Mouse (Mus musculus) cerebellum, adult (tissue): ENCODE results near the gene Coro1b.
A peak's percentile ranks its signal among the peaks of the same experiment; 100 is the strongest.
"Not testable (repeated sequence)": the region's sequence is repeated elsewhere in the genome, so short reads cannot be mapped to it uniquely, and the experiment has no call there.

Experiments used
- ATAC-seq: cut with Nextera tagmentation; 2 replicates; pipeline ENCODE4 v1.9.2; 2017; ENCODE audit warnings: mild to moderate bottlenecking, moderate library complexity, mixed read lengths; ENCODE audit not compliant: insufficient number of reproducible peaks, low FRiP score, low TSS enrichment

Coro1b gene

DNA sequence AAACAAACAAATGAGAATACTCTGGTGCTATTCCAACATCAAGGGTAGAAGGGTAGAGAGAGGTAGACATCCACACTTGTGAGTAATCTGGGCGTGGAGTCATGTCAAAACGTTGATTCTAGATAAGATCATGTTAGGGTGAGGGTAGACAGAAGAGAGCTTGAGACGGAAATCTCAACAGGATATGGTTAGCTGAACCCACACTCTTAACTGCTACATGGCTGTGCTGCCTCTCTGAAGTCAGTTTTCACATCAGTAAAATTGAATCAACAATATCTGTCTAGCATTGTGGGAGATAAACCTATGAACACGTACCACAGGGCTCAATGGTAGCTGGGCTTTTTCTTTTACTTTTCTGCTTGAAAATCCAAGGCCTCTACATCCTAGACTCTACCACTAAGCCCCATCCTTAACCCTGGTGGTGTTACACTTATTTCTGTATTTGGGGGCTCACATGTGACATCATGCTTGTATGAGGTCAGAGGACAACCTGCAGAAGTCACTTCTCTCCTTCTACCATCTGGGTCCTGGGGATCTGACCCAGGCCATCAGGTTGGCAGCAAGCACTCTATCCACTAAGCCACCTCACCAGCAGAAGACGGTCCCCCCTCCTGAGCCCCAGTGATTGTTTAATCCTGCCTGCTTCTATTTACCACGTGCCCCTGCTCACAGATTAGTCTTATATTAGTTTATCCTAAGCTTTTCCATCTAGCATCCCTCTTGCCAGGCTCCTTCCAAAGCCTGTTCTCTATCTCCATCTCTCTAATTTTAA lies 28.5 kb upstream of the Coro1b start:
- no peak for ATAC-seq

- ATAC-seq, result no peak
These were observed 27.9 kb upstream of the Coro1b start for GRCm38 (mm10) chr19:4120496-4120895.

GRCm38 (mm10) chr19:4121097-4121805 lies 27.2 kb upstream of the Coro1b start:
- peak; percentile 71 for ATAC-seq

DNA sequence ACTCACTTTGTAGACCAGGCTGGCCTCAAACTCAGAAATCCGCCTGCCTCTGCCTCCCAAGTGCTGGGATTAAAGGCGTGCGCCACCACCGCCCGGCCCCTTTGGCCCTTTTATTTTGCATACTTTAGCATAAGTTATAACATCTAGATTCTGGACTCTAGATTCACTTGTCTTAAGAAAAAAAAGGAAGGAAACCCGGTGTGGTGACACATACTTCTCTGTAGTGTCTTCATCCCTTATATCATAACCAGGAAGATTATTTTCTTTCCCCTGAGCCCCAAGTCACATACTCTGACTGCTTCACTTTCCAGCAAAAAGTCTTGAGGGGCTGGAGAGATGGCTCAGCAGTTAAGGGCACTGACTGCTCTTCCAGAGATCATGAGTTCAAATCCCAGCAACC lies 26.5 kb upstream of the Coro1b start:
- not testable (repeated sequence) for ATAC-seq

- ATAC-seq, result no peak
These were observed 25.7 kb upstream of the Coro1b start for GRCm38 (mm10) chr19:4122411-4123370.

- ATAC-seq, result no peak
These were observed 24.0 kb upstream of the Coro1b start for GRCm38 (mm10) chr19:4124432-4124831.

DNA sequence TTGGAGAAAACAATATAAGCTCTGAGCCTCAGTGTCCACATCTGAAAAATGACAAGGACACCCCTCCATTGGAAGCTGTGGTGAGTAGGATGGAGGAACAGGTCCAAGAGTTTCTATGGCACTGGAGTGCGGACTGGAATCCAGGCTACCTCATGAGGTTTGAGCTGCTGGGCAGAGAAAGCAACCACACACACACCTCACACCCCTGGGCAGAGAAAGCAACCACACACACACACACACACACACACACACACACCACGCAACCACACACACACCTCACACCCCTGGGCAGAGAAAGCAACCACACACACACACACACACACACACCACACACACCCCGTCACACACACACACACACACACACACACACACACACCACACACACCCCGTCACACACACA lies 23.2 kb upstream of the Coro1b start:
- not testable (repeated sequence) for ATAC-seq

- ATAC-seq, result peak; percentile 87
These were observed 22.4 kb upstream of the Coro1b start, which contains the start of gene Aip for GRCm38 (mm10) chr19:4125741-4126696. Gene Aip, minus strand, starts transcription at chr19:4125858.

- ATAC-seq, result no peak
These were observed 21.5 kb upstream of the Coro1b start for GRCm38 (mm10) chr19:4126759-4127495.

GRCm38 (mm10) chr19:4129462-4129861 lies 19.0 kb upstream of the Coro1b start:
- no peak for ATAC-seq

GRCm38 (mm10) chr19:4130106-4130505 lies 18.3 kb upstream of the Coro1b start:
- ATAC-seq, result no peak

DNA sequence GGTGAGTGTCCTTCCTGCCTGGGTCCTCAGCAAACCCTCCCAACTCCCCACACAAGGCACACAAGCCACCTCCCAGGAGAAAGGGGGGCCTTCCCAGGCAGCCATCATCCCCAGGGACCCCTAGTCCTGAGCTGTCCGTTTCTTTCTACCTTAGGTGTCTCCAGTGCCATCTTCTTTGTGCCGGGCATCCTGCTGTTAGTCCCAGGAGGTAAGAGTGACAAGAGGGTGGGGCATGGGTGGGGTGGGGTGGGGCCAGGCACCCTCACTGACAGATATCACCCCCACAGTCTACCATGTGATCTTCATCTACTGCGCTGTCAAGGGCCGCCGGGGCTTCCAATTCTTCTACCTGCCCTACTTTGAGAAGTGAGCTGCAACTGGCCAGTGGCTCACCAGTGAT lies 17.3 kb upstream of the Coro1b start:
- ATAC-seq, result no peak

DNA sequence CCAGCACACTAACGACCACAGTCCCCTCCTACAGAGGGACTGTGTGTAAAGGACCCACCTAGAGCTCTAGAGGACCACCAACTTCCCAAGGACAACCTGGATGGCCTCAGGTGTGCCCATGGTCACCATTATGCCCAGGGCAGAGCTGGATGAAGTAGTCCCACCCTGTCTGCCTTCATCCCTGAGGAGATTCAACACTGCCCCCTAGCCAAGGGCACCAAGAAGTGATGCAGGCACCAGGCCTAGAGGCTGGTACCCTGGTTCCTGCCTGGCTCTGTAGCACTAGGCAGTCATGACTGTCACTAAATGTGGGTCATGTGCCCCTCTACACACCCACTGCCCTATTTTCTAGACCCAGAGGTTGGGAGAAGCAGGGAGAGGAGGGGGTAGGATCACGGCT lies 16.7 kb upstream of the Coro1b start:
- 0 out of 2 replicates have a peak, but pooled peaks have one; percentile 23 for ATAC-seq

- ATAC-seq, result no peak
These were observed 14.1 kb upstream of the Coro1b start for GRCm38 (mm10) chr19:4134354-4134753.

GRCm38 (mm10) chr19:4135229-4135962 lies 13.0 kb upstream of the Coro1b start:
- not testable (repeated sequence) for ATAC-seq

DNA sequence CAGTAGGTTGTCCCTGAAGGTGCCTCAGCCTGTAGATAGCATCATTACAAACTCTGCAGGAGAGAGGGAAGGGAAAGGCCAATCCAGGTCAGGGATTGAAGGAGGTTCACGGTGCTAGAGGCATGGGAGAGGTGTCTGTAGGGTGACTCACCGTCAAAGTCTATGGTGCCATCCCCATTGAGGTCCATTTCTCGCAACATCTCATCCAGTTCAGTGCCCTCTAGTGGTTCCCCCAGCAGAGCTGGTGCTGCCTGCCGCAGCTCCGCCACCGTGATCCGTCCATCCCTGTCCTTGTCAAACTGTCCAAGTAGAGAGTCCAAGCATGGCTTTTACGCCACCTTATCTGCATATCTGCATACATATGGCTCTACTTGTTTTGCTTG lies 12.5 kb upstream of the Coro1b start:
- ATAC-seq, result 0 out of 2 replicates have a peak, but pooled peaks have one; percentile 56

DNA sequence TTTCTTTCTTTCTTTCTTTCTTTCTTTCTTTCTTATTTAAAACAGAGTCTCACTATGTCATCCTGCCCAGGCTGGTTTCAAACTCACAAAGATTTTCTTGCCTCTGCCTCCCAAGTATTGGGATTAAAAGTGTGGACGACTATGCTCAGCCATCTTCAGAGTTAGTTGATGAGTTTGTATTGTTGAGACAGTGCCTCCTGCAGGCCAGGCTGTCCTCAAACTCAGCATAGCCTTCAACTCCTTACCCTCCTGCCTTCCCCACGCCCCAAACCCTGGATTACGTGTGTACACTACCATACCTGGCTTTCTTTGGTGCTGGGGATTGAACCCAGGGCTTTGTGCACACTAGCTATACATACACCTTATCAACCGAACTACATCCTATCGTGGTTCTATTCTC lies 12.0 kb upstream of the Coro1b start:
- no peak for ATAC-seq

- no peak for ATAC-seq
These were observed 10.5 kb upstream of the Coro1b start for GRCm38 (mm10) chr19:4137913-4138312.
